Mouse (Mus musculus) intestine, postnatal 0 days (tissue): ENCODE measurements around the gene Dip2c. TPM values are rescaled to one million over a fixed set of nuclear protein-coding genes. Genes with fewer than 3 reads are reported as not detected.

ENCODE experiments used
- ATAC-seq: fragments of 200-750 bp; cut with Nextera tagmentation; 2 replicates; pipeline ENCODE4 v1.8.0; 2017; ENCODE audit warnings: mild to moderate bottlenecking, moderate TSS enrichment, moderate library complexity
- H3K27ac ChIP-seq: fragments of 300-500 bp; sonication (generic); 2 replicates; pipeline ENCODE4 v1.5.1; 2014; ENCODE audit warnings: mild to moderate bottlenecking, low read depth, low read length, moderate library complexity
- H3K27me3 ChIP-seq: fragments of 300-500 bp; sonication (generic); replicated peaks from 2 replicates; pipeline ENCODE4 v1.6.1; 2014; ENCODE audit warnings: low read length, mixed read lengths; ENCODE audit not compliant: control insufficient read depth, insufficient read depth
- H3K36me3 ChIP-seq: fragments of 300-500 bp; sonication (generic); 2 replicates; pipeline ENCODE4 v1.6.1; 2014; ENCODE audit warnings: mild to moderate bottlenecking, moderate library complexity; ENCODE audit not compliant: control insufficient read depth, insufficient read depth
- H3K4me1 ChIP-seq: fragments of 300-500 bp; sonication (generic); replicated peaks from 2 replicates; pipeline ENCODE4 v1.6.1; 2014; ENCODE audit warnings: antibody characterized with exemption, low read length, mixed read lengths; ENCODE audit not compliant: control insufficient read depth, insufficient read depth
- H3K4me2 ChIP-seq: fragments of 300-500 bp; sonication (generic); replicated peaks from 2 replicates; pipeline ENCODE4 v1.6.1; 2014; ENCODE audit warnings: low read depth, mild to moderate bottlenecking, moderate library complexity
- H3K4me3 ChIP-seq: fragments of 300-500 bp; sonication (generic); 2 replicates; pipeline ENCODE4 v1.5.1; 2014; ENCODE audit warnings: low read depth, low read length
- H3K9ac ChIP-seq: fragments of 300-500 bp; sonication (generic); 2 replicates; pipeline ENCODE4 v1.6.1; 2014; ENCODE audit warnings: mild to moderate bottlenecking, low read depth, low read length
- H3K9me3 ChIP-seq: fragments of 300-500 bp; sonication (generic); 2 replicates; pipeline ENCODE4 v1.6.1; 2016; ENCODE audit warnings: mixed run types; ENCODE audit not compliant: control insufficient read depth
- CTCF ChIP-seq: sonication (generic); IDR thresholded peaks from 2 replicates; pipeline ENCODE4 v1.5.1; 2016; ENCODE audit warnings: low read depth, mild to moderate bottlenecking, control low read depth, antibody characterized with exemption, moderate library complexity
- whole genome bisulfite sequencing: fragments of 180-500 bp; shearing (Covaris S2); extraction: QIAGEN DNeasy Blood & Tissue Kit; methylation state at CpG from one replicate; pipeline ENCODE4 v1.1.7; 2014; 5-methylcytosine and 5-hydroxymethylcytosine counted together
- polyA plus RNA-seq: library from polyadenylated mRNA; unstranded; fragments of >200 nt; fragmentation: Nextera tagmentation; extraction: Ambion mirVana; gene quantifications from 2 replicates; pipeline ENCODE4 v1.2.1, GENCODE M21; 2015

The Dip2c gene
- polyA plus RNA-seq, 1 experiment from 2014 or later, result 2.7 TPM

- H3K4me3 ChIP-seq, result no peak overlapping the region
- peak; percentile 57 for ATAC-seq
- H3K27me3 ChIP-seq, result no peaks in the 10 kb centered on the region
- TF ChIP-seq CTCF, result no peak
- 48% methylated on average over 1 of the region's 1 CpGs for WGBS
- H3K36me3 ChIP-seq, result no peaks in the 10 kb centered on the region
- no peaks in the 10 kb centered on the region for H3K9me3 ChIP-seq
- no peak overlapping the region for H3K4me2 ChIP-seq
- H3K4me1 ChIP-seq, result no peaks in the 10 kb centered on the region
- H3K9ac ChIP-seq, result no peak overlapping the region
- H3K27ac ChIP-seq, result no peak overlapping the region
These were observed 438.9 kb downstream of the Dip2c start for GRCm38 (mm10) chr13:9715224-9715623.

Other genes with a start within 250 kb of the Dip2c start
- 32.5 and 35.8 TPM in 2 replicates for gene Larp4b, start 182.6 kb upstream of the Dip2c start, polyA plus RNA-seq